Mouse (Mus musculus): ENCODE measurements around the gene Pappa2. TPM values are rescaled to one million over a fixed set of nuclear protein-coding genes. Genes with fewer than 3 reads are reported as not detected.

Gene Pappa2
- 0.22 and 0.31 TPM in 2 replicates for polyA plus RNA-seq (2012; rRNA removed)

GRCm38 (mm10) chr1:158980390-158980789, at the start of gene Pappa2:
Pappa2 (minus strand) TSS chr1:158980490.

